Mouse (Mus musculus) Muller cell, postnatal 12 days (primary cell): Measurements from ENCODE around the gene Rcor1.

Source experiments
- DNase-seq: peaks from one replicate; pipeline ENCODE4 v3.0.0-alpha.2; 2015; ENCODE audit errors: inconsistent ontology term

The Rcor1 gene

GRCm38 (mm10) chr12:111021577-111021976, 17.6 kb upstream of the Rcor1 start:
- no peak for DNase-seq

GRCm38 (mm10) chr12:111028176-111029167, 10.7 kb upstream of the Rcor1 start:
- DNase-seq = no peak

- DNase-seq = no peak
These were observed 9.8 kb upstream of the Rcor1 start for GRCm38 (mm10) chr12:111029291-111029890.

- DNase-seq = no peak
These were observed 6.3 kb upstream of the Rcor1 start for GRCm38 (mm10) chr12:111032839-111033238.

GRCm38 (mm10) chr12:111035182-111035824, 3.8 kb upstream of the Rcor1 start:
- DNase-seq = no peak

- DNase-seq = no peak
These were observed 2.9 kb upstream of the Rcor1 start for GRCm38 (mm10) chr12:111036198-111036775.

GRCm38 (mm10) chr12:111037241-111038180, 1.6 kb upstream of the Rcor1 start:
- DNase-seq = no peak

- DNase-seq = peak; percentile 95
These were observed 748 bp upstream of the Rcor1 start for GRCm38 (mm10) chr12:111038231-111038975.

- DNase-seq = peak; percentile 36
These were observed 800 bp downstream of the Rcor1 start for GRCm38 (mm10) chr12:111039771-111040530.

GRCm38 (mm10) chr12:111040531-111040860, 1.3 kb downstream of the Rcor1 start:
- peak; percentile 25 for DNase-seq

- peak; percentile 39 for DNase-seq
These were observed 2.0 kb downstream of the Rcor1 start for GRCm38 (mm10) chr12:111041196-111041595.

GRCm38 (mm10) chr12:111042365-111042764, 3.2 kb downstream of the Rcor1 start:
- no peak for DNase-seq

- no peak for DNase-seq
These were observed 5.7 kb downstream of the Rcor1 start for GRCm38 (mm10) chr12:111044880-111045279.

- no peak for DNase-seq
These were observed 7.7 kb downstream of the Rcor1 start for GRCm38 (mm10) chr12:111046866-111047265.

- no peak for DNase-seq
These were observed 9.1 kb downstream of the Rcor1 start for GRCm38 (mm10) chr12:111048201-111048600.

- DNase-seq = no peak
These were observed 11.1 kb downstream of the Rcor1 start for GRCm38 (mm10) chr12:111050256-111050655.

GRCm38 (mm10) chr12:111063361-111063760, 24.2 kb downstream of the Rcor1 start:
- no peak for DNase-seq

GRCm38 (mm10) chr12:111064220-111064619, 25.1 kb downstream of the Rcor1 start:
- DNase-seq = no peak

GRCm38 (mm10) chr12:111065330-111065729, 26.2 kb downstream of the Rcor1 start:
- no peak for DNase-seq

GRCm38 (mm10) chr12:111067816-111068215, 28.7 kb downstream of the Rcor1 start:
- no peak for DNase-seq
